Mouse (Mus musculus) embryo, embryonic 10 days (tissue): ENCODE measurements around the gene Gpr37l1.
"Not testable (repeated sequence)": the region's sequence is repeated elsewhere in the genome, so short reads cannot be mapped to it uniquely, and the experiment has no call there.

Experiments
- DNase-seq: peaks from one replicate; pipeline ENCODE4 v3.0.0-alpha.2; 2015; ENCODE audit warnings: low spot score

The Gpr37l1 gene

GRCm38 (mm10) chr1:135124573-135125363, 42.7 kb downstream of the Gpr37l1 start:
- no peak for DNase-seq

- peak; percentile 68 for DNase-seq
These were observed 54.8 kb downstream of the Gpr37l1 start for GRCm38 (mm10) chr1:135112661-135113060.

- not testable (repeated sequence) for DNase-seq
These were observed 56.2 kb downstream of the Gpr37l1 start for GRCm38 (mm10) chr1:135111271-135111670.
